Mouse (Mus musculus) forebrain, embryonic 11.5 days (tissue): ENCODE data around the gene Phf23. TPM values are rescaled to one million over a fixed set of nuclear protein-coding genes. Genes with fewer than 3 reads are reported as not detected.

Source experiments
- ATAC-seq: fragments of 200-750 bp; cut with Nextera tagmentation; replicated peaks from 2 replicates; pipeline ENCODE4 v1.8.0; 2017; ENCODE audit warnings: moderate TSS enrichment; ENCODE audit not compliant: low FRiP score
- DNase-seq: peaks from one replicate; pipeline ENCODE4 v3.0.0-alpha.2; 2017; ENCODE audit warnings: low spot score
- H3K27ac ChIP-seq: fragments of 300-500 bp; sonication (generic); 2 replicates; pipeline ENCODE4 v1.5.1; 2014; ENCODE audit warnings: low read depth, low read length
- H3K27me3 ChIP-seq: fragments of 300-500 bp; sonication (generic); 2 replicates; pipeline ENCODE4 v1.6.1; 2014; ENCODE audit warnings: mild to moderate bottlenecking, low read length, mixed read lengths; ENCODE audit not compliant: control insufficient read depth, insufficient read depth
- H3K36me3 ChIP-seq: fragments of 300-500 bp; sonication (generic); 2 replicates; pipeline ENCODE4 v1.6.1; 2014; ENCODE audit warnings: mild to moderate bottlenecking, low read length, moderate library complexity, mixed read lengths; ENCODE audit not compliant: control insufficient read depth, insufficient read depth
- H3K4me1 ChIP-seq: fragments of 300-500 bp; sonication (generic); replicated peaks from 2 replicates; pipeline ENCODE4 v1.6.1; 2014; ENCODE audit warnings: low read length, mixed read lengths; ENCODE audit not compliant: control insufficient read depth, insufficient read depth
- H3K4me2 ChIP-seq: fragments of 300-500 bp; sonication (generic); 2 replicates; pipeline ENCODE4 v1.6.1; 2014; ENCODE audit warnings: low read depth, mild to moderate bottlenecking, low read length, moderate library complexity, mixed read lengths; ENCODE audit not compliant: severe bottlenecking
- H3K4me3 ChIP-seq: fragments of 300-500 bp; sonication (generic); 2 replicates; pipeline ENCODE4 v1.5.1; 2014; ENCODE audit warnings: low read depth, low read length
- H3K9ac ChIP-seq: fragments of 300-500 bp; sonication (generic); 2 replicates; pipeline ENCODE4 v1.6.1; 2014; ENCODE audit warnings: low read length
- H3K9me3 ChIP-seq: fragments of 300-500 bp; sonication (generic); 2 replicates; pipeline ENCODE4 v1.6.1; 2016; ENCODE audit warnings: low read length, mixed read lengths; ENCODE audit not compliant: control insufficient read depth
- WGBS: fragments of 180-500 bp; shearing (Covaris S2); extraction: QIAGEN DNeasy Blood & Tissue Kit; methylation state at CpG from one replicate; pipeline ENCODE4 v1.1.7; 2014; 5-methylcytosine and 5-hydroxymethylcytosine counted together
- polyA plus RNA-seq: library from polyadenylated mRNA; unstranded; fragments of >200 nt; fragmentation: Nextera tagmentation; extraction: Ambion mirVana; gene quantifications from 2 replicates; pipeline ENCODE4 v1.2.1, GENCODE M21; 2014

Phf23 gene
- polyA plus RNA-seq: 61.4 and 63.0 TPM in 2 replicates

DNA sequence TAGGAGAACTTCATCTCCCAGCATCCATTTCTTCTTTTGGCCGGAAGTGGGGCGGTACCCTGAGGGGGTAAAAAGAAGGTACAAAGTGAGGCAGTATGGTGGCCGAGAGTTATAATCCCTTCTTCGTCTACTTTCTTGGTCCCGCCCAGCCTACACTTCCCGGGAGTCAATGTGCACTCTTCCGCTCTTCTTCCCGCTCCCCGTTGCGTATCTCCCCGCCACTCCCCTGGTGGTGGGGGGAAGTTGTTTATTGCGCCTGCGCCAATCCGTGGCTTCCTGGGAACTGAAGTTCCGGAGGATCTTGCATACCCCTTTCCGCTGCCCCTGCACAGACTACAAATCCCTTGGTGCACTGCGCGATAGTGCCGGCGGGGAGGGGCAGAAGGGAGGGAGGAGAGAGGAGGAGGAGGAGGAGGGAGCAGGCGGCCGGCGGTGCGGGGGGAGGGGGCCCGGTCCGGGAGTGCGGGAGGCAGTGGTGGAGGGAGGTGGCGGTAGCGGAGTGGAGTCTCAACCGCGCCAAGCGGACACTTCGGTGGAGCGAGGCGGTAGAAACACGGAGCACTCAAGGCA, at the start of gene Phf23:
Gene Phf23 (plus strand): TSS at position 387 of the 570 bp plus-strand sequence.
- H3K36me3 ChIP-seq: peaks cover 19% of the 10 kb centered on the region
- WGBS: under 1% methylated on average over 36 of the region's 36 CpGs
- H3K4me2 ChIP-seq: peak within 1 kb of the TSS; percentile 56
- ATAC-seq (peak; percentile 77), DNase-seq (peak; percentile 99)
- peak within 1 kb of the TSS; percentile 87 for H3K9ac ChIP-seq
- no peaks in the 10 kb centered on the region for H3K9me3 ChIP-seq
- peaks cover 10% of the 10 kb centered on the region for H3K4me1 ChIP-seq
- H3K27ac ChIP-seq: peak within 1 kb of the TSS; percentile 97
- no peaks in the 10 kb centered on the region for H3K27me3 ChIP-seq
- H3K4me3 ChIP-seq: peak within 1 kb of the TSS; percentile 96

DNA sequence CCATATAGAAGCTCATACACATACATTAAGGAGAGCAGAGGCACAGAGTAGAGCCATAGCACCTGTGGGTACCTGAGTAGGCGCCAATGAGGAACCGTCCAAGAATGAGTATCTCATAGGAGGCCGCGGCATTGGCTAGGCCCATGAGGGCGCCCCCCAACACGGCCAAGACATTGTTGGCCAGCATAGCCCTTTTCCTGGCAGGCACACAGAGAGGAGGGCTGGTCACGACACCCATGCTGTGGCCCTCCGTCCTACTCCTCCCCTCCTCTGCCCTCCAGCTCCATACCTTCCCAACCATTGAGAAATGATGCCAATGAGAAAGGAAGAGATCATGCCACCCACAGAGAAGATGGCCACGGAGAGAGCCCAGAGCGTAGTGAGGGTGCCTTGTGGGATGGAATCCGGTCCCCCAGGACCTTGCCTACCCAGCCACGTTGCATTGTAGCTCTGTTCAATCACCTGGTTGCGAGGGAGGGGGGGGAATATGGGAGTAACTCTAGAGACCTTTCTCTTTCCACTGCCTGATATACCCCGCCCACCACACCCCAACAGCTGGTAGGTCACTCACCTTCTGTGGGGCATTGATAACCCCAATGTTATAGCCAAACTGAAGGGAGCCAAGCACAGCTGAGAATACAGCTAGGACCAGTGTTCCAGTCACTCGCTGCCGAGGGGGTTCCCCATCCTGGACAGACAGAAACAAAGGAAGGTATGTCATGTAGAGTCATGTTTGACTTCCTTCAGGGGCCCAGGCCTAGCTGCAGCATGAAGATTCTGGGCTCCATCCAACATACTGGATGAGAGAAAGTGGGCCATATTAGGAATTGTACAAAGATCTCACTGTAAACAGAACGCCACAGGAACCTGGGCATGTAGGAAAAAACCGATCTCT, 49.3 kb upstream of the Phf23 start:
- Histone ChIP-seq H3K9ac (no peak overlapping the region), H3K9me3 (no peaks in the 10 kb centered on the region), H3K36me3 (no peaks in the 10 kb centered on the region), H3K4me1 (peaks cover 11% of the 10 kb centered on the region; the same call in 1 of the 2 replicates), H3K4me2 (peak overlapping the region; percentile 71; the same call in 1 of the 2 replicates), H3K4me3 (peak overlapping the region; percentile 50; the same call in 1 of the 2 replicates), H3K27me3 (no peaks in the 10 kb centered on the region), H3K27ac (no peak overlapping the region)
- WGBS: 89% methylated on average over 18 of the region's 18 CpGs
- ATAC-seq (no peak), DNase-seq (no peak)

DNA sequence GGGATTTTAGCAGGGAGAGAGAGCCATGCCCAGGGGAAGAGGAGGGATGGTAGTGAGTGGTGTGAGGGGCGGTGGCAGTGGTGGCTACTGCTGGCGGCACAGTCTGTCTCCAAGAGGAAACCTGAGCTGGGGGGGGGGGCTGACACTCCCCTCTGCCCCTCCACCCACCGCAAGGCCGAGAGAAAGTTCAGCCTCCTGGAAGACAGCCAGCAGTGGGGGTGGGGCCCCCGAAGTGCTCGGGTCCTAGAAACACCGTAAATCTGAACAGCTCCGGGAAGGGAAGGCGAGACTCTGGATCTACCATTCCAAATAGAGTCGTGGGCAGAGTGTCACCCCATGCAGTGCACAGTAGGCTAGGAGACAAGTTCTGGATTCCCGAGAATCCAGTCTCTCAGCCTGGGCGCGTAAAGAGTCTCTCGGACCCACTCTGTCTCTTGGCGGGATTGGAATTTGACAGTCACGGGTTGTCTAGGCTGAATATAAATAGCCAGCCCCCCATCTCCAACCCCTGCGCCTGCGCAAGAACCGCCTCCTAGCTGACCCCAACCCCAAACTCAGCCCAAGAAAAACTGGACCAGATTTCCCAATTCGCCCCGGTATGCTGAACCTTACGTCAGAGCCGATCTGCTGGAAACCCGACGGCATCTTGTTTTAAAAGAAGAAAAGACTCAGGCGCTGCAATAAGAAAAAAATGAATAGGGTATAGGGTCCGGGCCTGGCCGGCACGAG, 48.1 kb upstream of the Phf23 start:
- peak; percentile 80 for DNase-seq
- Histone ChIP-seq H3K9me3 (no peaks in the 10 kb centered on the region), H3K4me3 (peak overlapping the region; percentile 50), H3K27ac (peak overlapping the region; percentile 41), H3K4me1 (peaks cover 11% of the 10 kb centered on the region; the same call in 1 of the 2 replicates), H3K4me2 (peak overlapping the region; percentile 71), H3K36me3 (no peaks in the 10 kb centered on the region), H3K27me3 (no peaks in the 10 kb centered on the region), H3K9ac (peak overlapping the region; percentile 80)
- 2% methylated on average over 29 of the region's 29 CpGs for WGBS
- ATAC-seq: peak; percentile 22

DNA sequence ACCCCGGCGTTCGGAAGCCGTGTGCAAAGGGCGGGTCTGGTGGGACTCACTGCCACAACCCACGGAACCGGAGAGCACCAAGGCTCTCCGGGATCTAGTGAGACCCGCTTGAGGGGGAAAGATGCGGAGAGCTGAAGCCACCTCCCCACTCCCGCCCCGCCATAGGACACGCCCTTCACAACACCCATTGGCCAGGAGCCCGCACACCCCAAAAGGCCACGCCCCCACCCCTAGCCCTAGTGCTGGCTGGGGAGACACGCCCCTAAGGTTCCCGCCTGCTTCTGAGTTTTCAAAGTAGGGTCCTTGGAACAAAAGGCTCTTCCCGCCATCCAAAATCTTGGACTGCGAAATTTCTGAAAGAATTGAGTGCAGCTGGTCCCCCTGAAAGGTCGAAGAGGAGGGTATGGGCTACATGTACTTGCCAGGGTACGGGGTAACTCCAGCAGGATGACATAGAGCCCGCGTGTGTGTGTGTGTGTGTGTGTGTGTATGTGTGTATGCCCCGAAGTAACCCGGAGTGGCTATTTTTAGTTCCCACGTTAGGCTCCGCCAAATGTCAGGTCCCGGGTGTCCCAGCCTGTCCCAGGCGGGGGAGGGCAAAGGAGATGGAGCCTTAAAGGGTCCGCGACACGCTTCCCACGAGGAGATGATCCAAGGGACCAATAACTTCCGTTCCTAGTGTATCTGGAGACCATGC, 47.4 kb upstream of the Phf23 start, which contains the start of gene Slc2a4:
Gene Slc2a4 (minus strand): TSS at position 123 of the 697 bp plus-strand sequence.
- peak within 1 kb of the TSS; percentile 50 for H3K4me3 ChIP-seq
- peak within 1 kb of the TSS; percentile 71 for H3K4me2 ChIP-seq
- peak within 1 kb of the TSS; percentile 86 for H3K27ac ChIP-seq
- no peaks in the 10 kb centered on the region for H3K9me3 ChIP-seq
- H3K4me1 ChIP-seq: peaks cover 11% of the 10 kb centered on the region; the same call in 1 of the 2 replicates
- ATAC-seq: peak; percentile 96
- WGBS: under 1% methylated on average over 34 of the region's 34 CpGs
- peak; percentile 99 for DNase-seq
- no peaks in the 10 kb centered on the region for H3K27me3 ChIP-seq
- H3K9ac ChIP-seq: peak within 1 kb of the TSS; percentile 80
- no peaks in the 10 kb centered on the region for H3K36me3 ChIP-seq

DNA sequence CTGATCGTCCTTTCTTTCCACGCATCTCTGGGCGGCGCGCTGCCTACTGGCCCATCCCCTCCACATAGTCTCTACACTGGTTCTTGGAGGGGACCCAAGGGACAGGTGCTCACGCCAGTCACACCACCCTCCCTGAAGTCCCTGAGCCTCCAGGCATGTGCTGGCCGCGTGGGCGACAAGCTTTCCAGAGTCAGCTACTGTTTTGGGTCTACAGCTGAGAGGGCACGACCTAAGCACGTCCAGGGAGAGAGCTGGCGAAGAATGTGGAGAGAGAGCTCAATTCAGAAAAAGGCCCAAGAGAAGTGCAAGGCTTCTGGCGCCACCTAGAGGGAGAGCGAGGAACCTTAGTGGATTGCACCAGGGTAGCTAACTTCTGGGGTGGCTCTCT, 46.8 kb upstream of the Phf23 start:
- H3K4me2 ChIP-seq: peak overlapping the region; percentile 71
- under 1% methylated on average over 14 of the region's 14 CpGs for WGBS

DNA sequence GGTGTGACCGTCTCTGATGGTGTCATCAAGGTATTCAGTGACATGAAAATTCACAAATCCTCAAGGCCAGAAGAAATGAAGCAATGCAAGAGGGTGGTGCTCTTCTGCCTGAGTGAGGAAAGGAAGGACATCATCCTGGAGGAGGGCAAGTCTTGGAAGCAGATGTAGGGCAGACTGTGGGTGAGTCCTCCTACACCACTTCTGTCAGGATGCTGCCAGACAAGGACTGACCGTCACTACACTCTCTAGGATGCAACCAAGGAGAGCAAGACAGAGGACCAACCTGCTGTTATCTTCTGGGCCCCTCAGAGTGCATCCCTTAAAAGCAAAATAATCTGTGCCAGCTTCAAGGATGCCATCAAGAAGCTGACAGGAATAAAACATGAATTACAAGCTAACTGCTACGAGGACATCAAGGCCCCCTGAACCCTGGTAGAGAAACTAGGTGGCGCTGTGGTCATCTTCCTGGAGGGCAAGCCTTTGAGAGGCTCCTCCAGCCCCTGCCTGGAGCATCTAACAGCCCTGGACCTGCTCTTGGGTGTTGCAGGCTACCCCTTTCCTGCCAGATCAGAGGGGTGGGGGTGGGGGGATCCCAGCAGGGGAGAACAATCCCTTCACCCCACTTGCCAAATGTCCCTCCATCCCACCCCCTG, 44.6 kb upstream of the Phf23 start:
- no peaks in the 10 kb centered on the region for H3K36me3 ChIP-seq
- H3K4me1 ChIP-seq: peaks cover 11% of the 10 kb centered on the region; the same call in 1 of the 2 replicates
- no peak for DNase-seq
- H3K4me3 ChIP-seq: no peak overlapping the region
- no peaks in the 10 kb centered on the region for H3K27me3 ChIP-seq
- H3K9me3 ChIP-seq: no peaks in the 10 kb centered on the region
- 44% methylated on average over 4 of the region's 4 CpGs for WGBS
- no peak overlapping the region for H3K4me2 ChIP-seq
- H3K9ac ChIP-seq: no peak overlapping the region
- no peak overlapping the region for H3K27ac ChIP-seq
- ATAC-seq: no peak

More for the DNA sequence above, 46.8 kb upstream of the Phf23 start:
- Histone ChIP-seq H3K4me1 (peaks cover 11% of the 10 kb centered on the region; the same call in 1 of the 2 replicates), H3K9me3 (no peaks in the 10 kb centered on the region), H3K9ac (peak overlapping the region; percentile 80), H3K27me3 (no peaks in the 10 kb centered on the region), H3K4me3 (peak overlapping the region; percentile 50), H3K36me3 (no peaks in the 10 kb centered on the region), H3K27ac (peak overlapping the region; percentile 86)
- peak; percentile 94 for DNase-seq
- ATAC-seq: peak; percentile 68

DNA sequence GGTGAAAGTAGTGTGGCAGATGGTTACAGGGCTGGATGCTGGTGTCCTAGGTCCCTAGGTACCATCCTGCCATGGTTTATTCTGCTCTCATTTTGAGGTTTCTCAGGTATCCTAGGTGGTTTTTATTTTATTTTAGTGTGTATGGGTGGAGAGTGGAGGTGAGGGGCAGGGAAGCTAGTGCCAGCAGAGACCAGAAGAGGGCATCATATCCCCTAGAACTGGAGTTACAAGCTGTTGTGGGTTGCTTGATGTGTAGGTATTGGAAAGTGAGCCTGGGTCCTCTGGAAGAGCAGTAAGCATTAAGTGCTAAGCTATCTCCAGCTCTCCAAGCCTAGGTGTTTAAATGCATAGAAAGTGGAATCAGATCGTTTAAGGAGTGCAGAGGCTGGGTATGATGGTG, 43.3 kb upstream of the Phf23 start:
- H3K9ac ChIP-seq: no peak overlapping the region
- H3K4me2 ChIP-seq: no peak overlapping the region
- H3K36me3 ChIP-seq: no peaks in the 10 kb centered on the region
- H3K9me3 ChIP-seq: no peaks in the 10 kb centered on the region
- DNase-seq (no peak), ATAC-seq (no peak)
- 65% methylated on average over 1 of the region's 1 CpGs for WGBS
- H3K4me3 ChIP-seq: no peak overlapping the region
- H3K27me3 ChIP-seq: no peaks in the 10 kb centered on the region
- H3K4me1 ChIP-seq: peaks cover 6% of the 10 kb centered on the region; the same call in 1 of the 2 replicates
- H3K27ac ChIP-seq: no peak overlapping the region
